Mouse (Mus musculus): Measurements from ENCODE around the gene Mpped2. TPM values are rescaled to one million over a fixed set of nuclear protein-coding genes. Genes with fewer than 3 reads are reported as not detected.

Gene Mpped2
- total and polyA plus RNA-seq, 2 experiments from 2014 or later, result 65.4 to 104 TPM

DNA sequence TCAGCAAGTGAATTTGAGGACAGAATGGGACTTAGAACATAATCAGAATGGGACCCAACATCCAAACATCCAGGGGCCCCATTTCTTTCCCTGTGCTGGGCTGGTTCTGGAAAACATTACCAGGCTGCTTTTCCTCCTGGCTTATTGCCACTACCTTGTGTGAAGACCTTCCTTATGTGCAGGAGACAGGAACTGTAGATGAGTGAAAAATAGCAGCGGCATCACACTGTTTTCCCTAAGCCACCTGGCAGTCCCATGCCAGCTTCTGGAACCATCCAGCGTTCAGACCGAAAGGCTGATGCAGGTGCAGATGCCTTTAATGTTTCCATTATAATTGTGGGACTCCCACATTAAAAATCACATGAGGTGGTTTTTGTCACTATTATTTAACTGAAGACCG lies 164.2 kb downstream of the Mpped2 start:
- WGBS, result 59% methylated on average over 4 of the region's 4 CpGs
- H3K4me2 ChIP-seq (ENCODE audit: low read depth), result no peak overlapping the region
- ATAC-seq, result no peak
- H3K27me3 ChIP-seq (ENCODE audit: insufficient read depth, low read length), result no peaks in the 10 kb centered on the region
- no peak overlapping the region for H3K4me3 ChIP-seq (ENCODE audit: low read depth, low read length)
- no peaks in the 10 kb centered on the region for H3K36me3 ChIP-seq (ENCODE audit: insufficient read depth)
- H3K9ac ChIP-seq, result no peak overlapping the region
- no peaks in the 10 kb centered on the region for H3K9me3 ChIP-seq (ENCODE audit: low read length)
- TF ChIP-seq CTCF (IDR thresholded peaks at IDR 0.05; ENCODE audit: low read depth), result no peak
- DNase-seq, result no peak
- H3K27ac ChIP-seq (ENCODE audit: low read depth, low read length), result no peak overlapping the region
- peaks cover 8% of the 10 kb centered on the region; the same call in 1 of the 2 replicates for H3K4me1 ChIP-seq (ENCODE audit: insufficient read depth)

DNA sequence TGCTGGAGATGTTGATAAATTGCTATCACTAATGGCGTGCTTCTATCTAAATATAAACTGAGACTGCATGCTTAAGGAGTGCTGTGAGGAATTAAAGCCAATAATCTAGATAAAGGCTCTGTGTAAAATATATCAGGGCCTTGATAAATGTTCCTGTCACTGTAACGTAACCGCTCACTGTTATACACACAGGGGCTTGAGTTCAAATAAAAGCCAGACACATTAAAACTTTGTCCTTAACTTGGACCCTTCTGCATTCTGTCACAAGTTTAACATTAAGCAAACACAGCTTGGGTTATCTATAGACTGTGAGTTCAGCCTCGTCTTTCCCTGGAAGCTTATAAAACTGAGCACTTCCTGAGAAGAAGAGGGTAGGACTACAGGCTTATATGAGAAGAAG lies 164.6 kb downstream of the Mpped2 start:
- ATAC-seq, result no peak
- Histone ChIP-seq H3K4me1 (ENCODE audit: insufficient read depth) (peaks cover 8% of the 10 kb centered on the region; the same call in 1 of the 2 replicates), H3K27ac (ENCODE audit: low read depth, low read length) (no peak overlapping the region), H3K36me3 (ENCODE audit: insufficient read depth) (no peaks in the 10 kb centered on the region), H3K4me3 (ENCODE audit: low read depth, low read length) (no peak overlapping the region), H3K9me3 (ENCODE audit: low read length) (no peaks in the 10 kb centered on the region), H3K27me3 (ENCODE audit: insufficient read depth, low read length) (no peaks in the 10 kb centered on the region), H3K9ac (no peak overlapping the region), H3K4me2 (ENCODE audit: low read depth) (no peak overlapping the region)
- no peak for TF ChIP-seq CTCF (IDR thresholded peaks at IDR 0.05; ENCODE audit: low read depth)
- DNase-seq, result no peak
- WGBS, result 76% methylated on average over 4 of the region's 4 CpGs

DNA sequence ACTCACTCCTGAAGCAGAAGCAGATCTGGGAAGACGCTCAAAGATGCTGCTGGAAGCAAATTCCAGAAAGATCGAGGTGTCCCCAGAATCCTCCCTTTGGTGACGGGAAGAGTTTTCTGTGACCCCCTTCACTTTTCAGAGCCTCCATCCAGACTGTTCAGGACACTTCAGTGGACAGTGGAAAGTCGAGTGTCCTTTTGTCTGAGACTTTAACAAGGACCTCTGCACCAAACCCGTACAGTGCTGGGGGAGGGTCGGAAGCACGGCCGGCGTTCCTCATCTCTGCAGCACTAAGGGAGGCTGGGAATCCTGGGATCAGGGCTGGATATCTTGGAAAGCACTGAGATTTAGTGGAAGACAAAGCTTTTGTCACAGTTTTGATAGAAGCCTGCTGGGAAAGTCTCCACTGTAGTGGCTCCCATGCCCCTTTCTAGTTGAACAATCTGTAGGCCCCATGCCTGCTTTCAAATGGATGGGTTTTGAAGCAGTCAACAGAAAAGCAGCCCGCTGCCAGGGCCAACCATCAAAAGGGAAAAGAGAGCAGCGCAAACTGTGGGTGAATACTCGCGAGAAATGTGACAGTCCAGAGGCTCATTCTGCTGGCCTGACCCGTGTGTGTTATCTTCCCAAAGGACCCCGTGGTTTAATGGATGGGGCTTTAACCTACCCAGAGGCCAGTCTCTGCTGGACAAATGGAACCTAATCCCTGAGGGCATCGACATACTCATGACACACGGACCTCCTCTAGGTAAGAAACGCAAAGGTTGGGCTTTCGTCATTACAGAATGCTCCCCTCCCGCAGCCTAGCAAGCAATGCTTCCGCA lies 168.0 kb downstream of the Mpped2 start:
- Histone ChIP-seq H3K36me3 (ENCODE audit: insufficient read depth) (no peaks in the 10 kb centered on the region), H3K9me3 (ENCODE audit: low read length) (no peaks in the 10 kb centered on the region), H3K9ac (no peak overlapping the region), H3K27ac (ENCODE audit: low read depth, low read length) (no peak overlapping the region; the same call in 1 of the 2 replicates), H3K4me3 (ENCODE audit: low read depth, low read length) (no peak overlapping the region), H3K27me3 (ENCODE audit: insufficient read depth, low read length) (no peaks in the 10 kb centered on the region), H3K4me1 (ENCODE audit: insufficient read depth) (peaks cover 8% of the 10 kb centered on the region; the same call in 1 of the 2 replicates), H3K4me2 (ENCODE audit: low read depth) (peak overlapping the region; percentile 2; the same call in 1 of the 2 replicates)
- ATAC-seq (peak; percentile 39; the same call in 1 of the 2 replicates), DNase-seq (no peak)
- 46% methylated on average over 21 of the region's 21 CpGs for WGBS
- no peak for TF ChIP-seq CTCF (IDR thresholded peaks at IDR 0.05; ENCODE audit: low read depth)

DNA sequence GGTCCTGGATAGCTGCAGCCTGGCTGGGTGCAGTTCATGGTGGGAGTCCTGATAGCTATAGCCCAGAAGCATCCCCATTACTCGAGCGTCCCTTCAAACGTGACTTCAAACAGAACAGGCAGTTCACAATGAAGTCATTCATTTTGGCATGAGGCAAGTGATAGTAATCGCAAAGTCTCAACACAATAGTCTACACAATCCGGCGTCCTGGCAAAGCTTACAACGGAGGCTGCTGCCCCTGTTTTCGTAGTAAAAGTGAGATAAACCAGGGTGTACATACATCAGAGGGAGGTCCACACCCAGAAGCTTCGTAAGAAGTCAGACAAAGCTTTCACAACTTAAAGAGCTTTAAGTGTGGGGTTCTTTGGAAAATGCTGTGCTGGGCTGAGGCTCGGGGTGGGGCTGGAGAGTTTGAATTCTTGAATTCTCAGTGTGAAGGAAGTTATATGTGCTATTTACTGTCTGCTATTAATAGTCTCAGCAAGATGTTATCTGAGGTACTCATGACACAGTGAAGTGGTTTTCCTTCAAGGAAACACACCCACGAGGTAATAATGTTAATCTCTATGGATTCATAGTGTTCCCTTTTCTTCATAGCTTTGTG lies 170.1 kb downstream of the Mpped2 start:
- WGBS, result 49% methylated on average over 11 of the region's 11 CpGs
- Histone ChIP-seq H3K27ac (ENCODE audit: low read depth, low read length) (no peak overlapping the region), H3K36me3 (ENCODE audit: insufficient read depth) (no peaks in the 10 kb centered on the region), H3K9me3 (ENCODE audit: low read length) (no peaks in the 10 kb centered on the region), H3K4me3 (ENCODE audit: low read depth, low read length) (no peak overlapping the region), H3K9ac (no peak overlapping the region), H3K4me1 (ENCODE audit: insufficient read depth) (no peaks in the 10 kb centered on the region), H3K27me3 (ENCODE audit: insufficient read depth, low read length) (no peaks in the 10 kb centered on the region), H3K4me2 (ENCODE audit: low read depth) (no peak overlapping the region)
- ATAC-seq, result no peak
- TF ChIP-seq CTCF (IDR thresholded peaks at IDR 0.05; ENCODE audit: low read depth), result no peak
- no peak for DNase-seq

DNA sequence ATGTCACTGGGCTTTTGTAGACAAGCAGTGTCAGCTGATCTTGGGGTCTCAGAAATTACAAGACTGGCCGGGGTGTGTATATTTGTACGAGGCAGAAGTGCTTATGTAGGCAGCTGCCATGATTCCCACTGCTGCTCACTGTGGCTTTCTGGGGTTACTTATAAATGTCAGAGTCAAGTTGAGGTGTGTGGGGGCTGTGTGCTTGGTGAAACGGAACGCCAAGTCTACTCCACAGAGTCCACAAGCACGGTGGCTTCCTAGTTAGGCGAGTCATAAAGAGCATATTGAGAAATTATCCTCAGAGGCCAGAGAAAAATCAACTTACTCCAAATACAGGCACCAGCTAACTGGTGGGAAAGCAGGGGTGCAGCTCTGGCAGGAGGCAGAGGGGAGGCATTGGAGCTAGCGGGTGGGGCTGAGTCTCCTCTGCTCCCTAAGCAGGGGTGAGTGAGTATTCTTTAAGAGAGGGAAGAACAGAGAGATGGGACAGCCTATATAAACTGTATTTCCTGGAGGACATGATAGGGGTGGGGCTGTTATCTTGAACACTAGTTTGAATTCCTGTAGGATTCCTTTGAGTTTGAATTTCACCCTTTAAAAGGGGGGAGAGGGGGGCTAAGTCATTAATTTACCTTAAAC lies 172.2 kb downstream of the Mpped2 start:
- H3K9me3 ChIP-seq (ENCODE audit: low read length), result no peaks in the 10 kb centered on the region
- 88% methylated on average over 7 of the region's 7 CpGs for WGBS
- TF ChIP-seq CTCF (IDR thresholded peaks at IDR 0.05; ENCODE audit: low read depth), result no peak
- H3K4me1 ChIP-seq (ENCODE audit: insufficient read depth), result no peaks in the 10 kb centered on the region
- H3K36me3 ChIP-seq (ENCODE audit: insufficient read depth), result no peaks in the 10 kb centered on the region
- H3K27me3 ChIP-seq (ENCODE audit: insufficient read depth, low read length), result no peaks in the 10 kb centered on the region
- H3K4me3 ChIP-seq (ENCODE audit: low read depth, low read length), result no peak overlapping the region
- H3K9ac ChIP-seq, result no peak overlapping the region
- DNase-seq (no peak), ATAC-seq (no peak)
- H3K27ac ChIP-seq (ENCODE audit: low read depth, low read length), result no peak overlapping the region
- no peak overlapping the region for H3K4me2 ChIP-seq (ENCODE audit: low read depth)

DNA sequence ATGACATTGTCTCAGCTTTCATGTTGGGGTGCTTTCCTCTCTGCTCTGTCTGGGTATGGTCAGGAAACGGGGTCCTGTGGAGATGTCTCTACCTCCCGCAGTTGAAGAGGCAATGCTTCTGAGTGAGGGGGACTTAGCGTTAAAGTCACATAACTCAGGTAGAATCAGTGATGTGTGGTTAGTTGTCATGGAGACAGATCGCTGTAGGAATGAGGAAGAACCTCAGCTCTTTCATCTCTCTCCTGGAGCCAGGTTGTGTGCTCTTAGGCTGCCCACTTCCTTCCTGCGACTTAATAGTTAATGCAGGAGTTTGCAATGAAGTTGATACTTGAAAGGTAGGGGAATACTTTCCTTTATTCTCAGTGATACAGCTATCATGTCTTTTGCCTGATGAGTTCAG lies 173.2 kb downstream of the Mpped2 start:
- H3K4me2 ChIP-seq (ENCODE audit: low read depth), result no peak overlapping the region
- no peak overlapping the region for H3K27ac ChIP-seq (ENCODE audit: low read depth, low read length)
- no peaks in the 10 kb centered on the region for H3K9me3 ChIP-seq (ENCODE audit: low read length)
- no peak overlapping the region for H3K4me3 ChIP-seq (ENCODE audit: low read depth, low read length)
- H3K36me3 ChIP-seq (ENCODE audit: insufficient read depth), result no peaks in the 10 kb centered on the region
- no peak overlapping the region for H3K9ac ChIP-seq
- ATAC-seq, result 0 out of 2 replicates have a peak, but pooled peaks have one; percentile 21
- TF ChIP-seq CTCF (IDR thresholded peaks at IDR 0.05; ENCODE audit: low read depth), result no peak
- H3K27me3 ChIP-seq (ENCODE audit: insufficient read depth, low read length), result no peaks in the 10 kb centered on the region
- no peak for DNase-seq
- WGBS, result 60% methylated on average over 5 of the region's 5 CpGs
- no peaks in the 10 kb centered on the region for H3K4me1 ChIP-seq (ENCODE audit: insufficient read depth)

DNA sequence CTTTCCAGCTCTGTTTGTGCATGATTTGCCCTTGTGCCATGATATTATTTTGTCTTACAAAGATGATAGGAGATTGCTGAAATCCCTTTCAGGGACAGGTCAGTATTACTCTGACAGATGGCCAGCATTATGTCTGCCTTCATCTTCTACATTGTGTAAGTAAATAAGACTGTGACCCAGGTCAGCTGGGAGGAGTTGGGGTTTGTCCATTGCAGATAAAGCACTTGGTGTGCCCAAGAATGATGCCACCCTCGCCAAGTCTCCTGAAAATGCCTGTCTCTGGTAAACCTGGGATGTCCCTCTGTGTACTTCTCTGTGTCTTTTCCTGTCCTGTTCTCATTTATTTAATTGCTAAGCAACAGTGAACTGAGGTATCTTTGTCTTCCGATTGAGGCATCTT lies 177.8 kb downstream of the Mpped2 start:
- H3K36me3 ChIP-seq (ENCODE audit: insufficient read depth), result no peaks in the 10 kb centered on the region
- H3K4me2 ChIP-seq (ENCODE audit: low read depth), result no peak overlapping the region
- no peak for TF ChIP-seq CTCF (IDR thresholded peaks at IDR 0.05; ENCODE audit: low read depth)
- ATAC-seq (no peak), DNase-seq (no peak)
- H3K4me1 ChIP-seq (ENCODE audit: insufficient read depth), result no peaks in the 10 kb centered on the region
- no peaks in the 10 kb centered on the region for H3K9me3 ChIP-seq (ENCODE audit: low read length)
- no peak overlapping the region for H3K27ac ChIP-seq (ENCODE audit: low read depth, low read length)
- no peak overlapping the region for H3K4me3 ChIP-seq (ENCODE audit: low read depth, low read length)
- 91% methylated on average over 2 of the region's 2 CpGs for WGBS
- H3K9ac ChIP-seq, result no peak overlapping the region
- H3K27me3 ChIP-seq (ENCODE audit: insufficient read depth, low read length), result no peaks in the 10 kb centered on the region
